Mouse (Mus musculus) bone marrow, adult 2 months (tissue): ENCODE measurements at regions not wholly inside any gene's neighbourhood (a gene's known extent, or its start where the extent isn't known, plus 50 kb on each side); places are given as distances from the start of the nearest gene placed in this dataset.

Source experiments
- H3K27ac ChIP-seq: fragments of 200-500 bp; 2 replicates; pipeline ENCODE4 v1.5.1; 2012; ENCODE audit warnings: low read depth, mild to moderate bottlenecking, control low read depth, inconsistent platforms, low read length; ENCODE audit not compliant: control insufficient read depth, poor library complexity, insufficient read depth
- H3K4me1 ChIP-seq: fragments of 200-500 bp; 2 replicates; pipeline ENCODE4 v1.6.1; 2011; ENCODE audit warnings: low read length; ENCODE audit not compliant: control insufficient read depth, insufficient read depth
- H3K4me3 ChIP-seq: fragments of 200-500 bp; replicated peaks from 2 replicates; pipeline ENCODE3; 2011; ENCODE audit warnings: mild to moderate bottlenecking, low read depth, low read length, control low read depth; ENCODE audit not compliant: control insufficient read depth
- CTCF ChIP-seq: fragments of 200-500 bp; IDR thresholded peaks from 2 replicates; pipeline ENCODE4 v1.5.1; 2011; ENCODE audit warnings: low read length, control low read depth; ENCODE audit not compliant: control insufficient read depth, insufficient read depth
- POLR2A ChIP-seq: fragments of 200-500 bp; IDR thresholded peaks from 2 replicates; pipeline ENCODE4 v1.6.1; 2011; ENCODE audit warnings: low read depth, mild to moderate bottlenecking, control low read depth, low read length, borderline replicate concordance; ENCODE audit not compliant: control insufficient read depth
- WGBS: fragments of 180-500 bp; shearing (Covaris S2); methylation state at CpG from one replicate; pipeline ENCODE4 v1.1.7; 2018; 5-methylcytosine and 5-hydroxymethylcytosine counted together

DNA sequence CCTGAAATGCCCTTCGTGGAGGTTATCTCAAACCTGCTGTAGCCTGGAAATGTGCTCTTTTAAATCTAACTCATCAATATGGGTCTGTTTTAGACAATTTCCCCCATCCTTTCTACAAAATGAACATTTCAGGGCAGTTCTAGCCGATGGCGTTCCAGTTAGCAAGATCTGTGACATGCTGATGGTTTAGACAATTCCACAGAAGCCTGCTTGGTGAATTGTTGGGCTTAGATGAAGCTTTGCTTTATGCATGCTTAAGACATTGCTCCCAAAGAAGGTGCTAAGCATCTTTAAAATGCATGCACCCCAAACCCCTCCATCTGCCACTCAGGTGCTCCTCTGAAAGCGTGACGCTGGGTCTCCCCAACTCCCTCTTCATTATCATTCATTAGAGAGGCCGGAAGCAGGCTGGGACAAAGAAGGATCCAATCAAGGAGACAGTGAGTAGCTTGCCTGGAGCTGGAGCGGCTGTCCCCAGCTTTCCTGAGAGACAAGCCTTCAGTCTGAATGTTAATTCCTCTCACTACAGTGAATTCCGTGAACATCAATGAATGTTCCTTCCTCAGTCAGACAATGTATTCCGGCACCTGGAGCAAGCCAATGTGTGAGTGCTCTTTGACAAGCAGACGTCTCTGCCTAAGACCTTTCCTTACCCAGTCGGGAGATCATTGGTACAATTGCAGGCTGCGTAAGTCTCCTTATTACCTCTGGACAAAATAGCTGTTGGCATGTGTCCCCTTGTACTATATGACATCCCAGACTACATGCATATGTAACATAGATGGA, 127.0 kb upstream of the Sgk1 start:
- Histone ChIP-seq H3K4me3 (no peak overlapping the region), H3K27ac (no peak overlapping the region), H3K4me1 (no peaks in the 10 kb centered on the region)
- TF ChIP-seq CTCF = no peak
- no peak for TF ChIP-seq POLR2A
- WGBS = 85% methylated on average over 12 of the region's 12 CpGs

DNA sequence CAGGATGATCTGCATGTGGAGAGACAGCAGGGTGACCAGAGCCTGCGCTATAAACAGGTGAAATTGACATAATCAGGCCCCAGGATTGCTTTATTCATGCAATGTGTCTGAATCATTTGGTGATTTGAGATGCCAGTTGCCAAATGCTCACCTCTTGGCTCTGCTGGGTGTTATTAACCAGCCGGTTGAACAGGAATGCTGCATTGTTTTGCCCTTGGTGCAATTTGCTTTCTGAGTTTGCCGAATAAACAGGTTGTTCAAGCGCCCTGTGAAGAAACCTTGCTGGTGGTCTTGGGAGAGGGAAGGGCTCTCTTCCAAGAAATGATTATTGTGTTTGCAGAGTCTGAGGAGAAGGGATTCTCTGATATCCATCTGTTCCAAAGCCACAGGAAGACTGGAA, 126.3 kb upstream of the Sgk1 start:
- H3K4me1 ChIP-seq = no peaks in the 10 kb centered on the region
- no peak overlapping the region for H3K27ac ChIP-seq
- no peak overlapping the region for H3K4me3 ChIP-seq
- 84% methylated on average over 4 of the region's 4 CpGs for whole genome bisulfite sequencing
- TF ChIP-seq POLR2A = no peak
- no peak for TF ChIP-seq CTCF

DNA sequence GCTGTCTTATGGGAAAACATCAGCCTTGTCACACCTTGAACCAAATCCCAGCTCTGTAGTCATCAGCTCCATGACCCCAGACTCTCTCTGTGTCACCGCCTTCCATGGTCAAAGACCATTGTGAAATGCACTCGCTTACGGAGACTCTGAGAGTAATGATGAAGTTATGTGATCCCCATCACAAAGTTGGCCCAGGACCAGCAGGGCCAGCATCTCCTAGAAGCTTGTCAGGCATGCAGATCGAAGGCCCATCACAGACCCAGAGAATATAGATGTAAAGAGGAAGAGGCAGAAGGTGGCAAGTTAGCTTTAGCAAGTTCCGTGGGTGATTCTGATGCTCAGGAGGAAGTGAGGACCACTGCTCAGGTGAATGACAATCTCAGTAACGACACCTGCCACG, 125.2 kb upstream of the Sgk1 start:
- Histone ChIP-seq H3K4me1 (no peaks in the 10 kb centered on the region), H3K4me3 (no peak overlapping the region), H3K27ac (no peak overlapping the region)
- WGBS = 83% methylated on average over 7 of the region's 7 CpGs
- TF ChIP-seq CTCF = no peak
- TF ChIP-seq POLR2A = no peak

DNA sequence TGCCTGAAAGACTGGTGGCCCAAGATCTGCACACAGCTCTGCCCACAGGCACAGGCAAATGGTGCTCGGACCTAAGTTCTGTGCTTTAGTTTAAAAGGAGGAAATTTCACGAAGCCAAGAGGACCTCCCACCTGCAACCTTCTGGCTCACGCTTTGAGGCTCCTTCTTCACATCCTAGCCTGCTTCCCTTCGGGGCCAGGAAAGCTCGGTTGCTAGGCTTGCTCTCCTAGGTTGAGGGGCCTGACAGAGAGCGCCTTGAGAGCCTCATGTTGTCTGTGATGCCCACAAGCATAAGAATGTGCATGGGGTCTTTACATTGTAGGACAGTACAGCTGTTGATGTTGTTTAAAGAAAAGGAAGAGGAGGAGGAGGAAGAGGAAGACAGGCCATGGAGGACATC, 123.9 kb upstream of the Sgk1 start:
- Histone ChIP-seq H3K27ac (no peak overlapping the region), H3K4me1 (no peaks in the 10 kb centered on the region), H3K4me3 (no peak overlapping the region)
- TF ChIP-seq CTCF = no peak
- TF ChIP-seq POLR2A = no peak
- WGBS = 81% methylated on average over 6 of the region's 6 CpGs

DNA sequence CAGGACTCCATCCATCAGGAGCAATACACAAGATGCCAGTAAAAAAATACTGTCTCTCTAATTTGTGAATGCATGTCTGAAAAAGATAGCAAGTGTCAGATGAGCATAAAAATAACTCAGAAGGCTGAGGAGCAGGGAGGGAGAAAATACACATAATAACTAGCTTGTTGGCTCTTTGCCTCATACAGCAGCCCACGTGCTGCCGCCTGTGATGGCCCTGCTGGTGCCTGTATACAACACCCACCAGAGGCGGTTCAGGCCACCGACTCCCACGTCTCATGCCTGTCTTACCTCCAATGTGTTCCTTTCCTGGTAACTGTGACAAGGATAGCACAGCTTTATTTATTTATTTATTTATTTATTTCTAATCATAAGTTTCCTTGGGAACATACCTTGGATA, 119.5 kb upstream of the Sgk1 start:
- H3K4me1 ChIP-seq = no peaks in the 10 kb centered on the region
- no peak overlapping the region for H3K27ac ChIP-seq
- TF ChIP-seq CTCF (no peak), POLR2A (no peak)
- 95% methylated on average over 5 of the region's 5 CpGs for WGBS
- H3K4me3 ChIP-seq = no peak overlapping the region

DNA sequence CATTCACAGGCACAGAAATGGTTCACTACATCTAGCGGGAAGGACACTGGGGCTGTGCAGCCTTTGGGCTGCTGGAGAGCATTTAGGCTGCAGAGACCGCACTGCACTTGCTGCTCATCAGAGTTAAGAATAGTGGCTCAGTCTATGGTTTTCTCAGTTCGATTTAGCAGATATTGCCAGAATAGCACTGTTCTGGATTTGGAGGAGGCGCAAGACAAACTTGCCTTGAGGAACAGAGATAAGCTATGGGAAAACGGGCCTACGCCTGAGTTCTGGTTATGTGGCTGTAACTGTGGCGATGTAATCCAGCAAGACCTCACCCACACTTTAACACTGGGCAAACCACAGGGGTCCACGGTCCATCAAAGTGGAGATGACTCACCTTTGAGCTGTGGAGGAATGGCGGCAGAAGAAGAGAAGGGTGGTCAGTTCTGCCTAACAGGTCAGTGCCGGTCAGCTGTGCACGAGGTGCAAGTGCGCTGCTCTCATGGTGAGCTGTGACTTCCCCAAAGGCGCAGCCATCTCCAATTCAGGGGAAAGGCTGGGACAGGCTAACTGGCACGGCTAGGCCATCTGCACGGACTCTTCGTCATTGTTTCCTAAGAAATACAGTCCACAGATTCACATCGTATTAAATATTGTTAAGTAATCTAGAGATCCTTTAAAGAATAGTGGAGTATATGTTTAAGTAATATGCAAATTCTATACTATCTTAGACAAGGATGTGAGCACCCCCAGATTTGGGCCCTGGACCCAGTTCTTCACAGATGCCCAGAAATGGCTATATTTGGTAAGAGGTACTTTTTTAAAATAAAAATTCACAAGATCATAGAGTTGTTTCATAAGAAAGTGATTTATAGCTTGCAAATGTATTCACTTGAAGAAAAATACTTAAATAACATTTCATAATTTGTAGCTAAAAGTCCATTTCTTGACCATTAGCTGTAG, 118.7 kb upstream of the Sgk1 start:
- Histone ChIP-seq H3K27ac (no peak overlapping the region), H3K4me1 (no peaks in the 10 kb centered on the region), H3K4me3 (no peak overlapping the region)
- WGBS = 86% methylated on average over 17 of the region's 17 CpGs
- TF ChIP-seq POLR2A = no peak
- TF ChIP-seq CTCF = no peak

DNA sequence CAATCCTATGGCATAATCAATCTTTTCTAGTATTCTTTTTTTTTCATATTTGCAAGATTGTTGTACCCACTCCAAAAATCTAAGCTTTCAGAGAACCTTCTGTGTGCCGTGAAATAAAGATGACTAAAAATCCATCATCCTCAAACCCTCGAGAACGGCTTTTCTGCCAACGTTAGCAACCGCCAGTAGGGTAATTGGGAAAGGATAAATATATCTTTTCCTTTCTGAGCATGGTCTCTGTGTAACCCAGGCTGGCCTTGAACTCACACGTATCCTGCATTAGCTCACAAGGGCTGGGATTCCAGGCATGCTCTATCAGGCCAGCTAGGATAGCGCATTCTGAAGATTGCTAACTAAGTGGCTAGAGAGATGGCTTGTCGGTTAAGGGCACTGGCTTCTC, 117.9 kb upstream of the Sgk1 start:
- H3K4me1 ChIP-seq = no peaks in the 10 kb centered on the region
- no peak for TF ChIP-seq CTCF
- no peak for TF ChIP-seq POLR2A
- H3K27ac ChIP-seq = no peak overlapping the region
- WGBS = 83% methylated on average over 8 of the region's 8 CpGs
- H3K4me3 ChIP-seq = no peak overlapping the region

DNA sequence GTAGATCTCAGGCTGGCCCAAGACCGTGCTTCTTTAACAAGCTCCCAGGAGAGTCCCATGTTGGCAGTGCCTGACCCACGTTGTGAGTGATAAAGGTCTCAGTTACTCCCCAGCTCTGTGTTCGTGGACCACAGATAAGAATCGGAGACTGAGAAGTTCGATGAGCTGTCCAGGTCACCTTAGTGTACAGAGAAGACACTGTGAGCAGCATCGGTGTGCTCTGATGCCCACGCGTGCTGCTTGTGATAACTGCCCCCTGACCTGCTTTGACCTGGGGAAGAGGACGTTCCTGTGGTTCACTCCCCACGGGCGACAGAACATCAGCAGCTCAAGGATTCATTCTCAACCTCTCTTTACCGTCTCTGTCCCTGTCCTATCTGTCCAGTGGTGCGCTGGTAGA, 117.1 kb upstream of the Sgk1 start:
- Histone ChIP-seq H3K27ac (no peak overlapping the region), H3K4me1 (no peaks in the 10 kb centered on the region), H3K4me3 (no peak overlapping the region)
- TF ChIP-seq POLR2A (no peak), CTCF (no peak)
- WGBS = 77% methylated on average over 13 of the region's 13 CpGs
